Mouse (Mus musculus): Measurements from ENCODE around the gene Cxcl14. TPM values are rescaled to one million over a fixed set of nuclear protein-coding genes. Genes with fewer than 3 reads are reported as not detected.

Gene Cxcl14
- polyA plus RNA-seq, 1 experiment from 2014 or later: 23.8 TPM

DNA sequence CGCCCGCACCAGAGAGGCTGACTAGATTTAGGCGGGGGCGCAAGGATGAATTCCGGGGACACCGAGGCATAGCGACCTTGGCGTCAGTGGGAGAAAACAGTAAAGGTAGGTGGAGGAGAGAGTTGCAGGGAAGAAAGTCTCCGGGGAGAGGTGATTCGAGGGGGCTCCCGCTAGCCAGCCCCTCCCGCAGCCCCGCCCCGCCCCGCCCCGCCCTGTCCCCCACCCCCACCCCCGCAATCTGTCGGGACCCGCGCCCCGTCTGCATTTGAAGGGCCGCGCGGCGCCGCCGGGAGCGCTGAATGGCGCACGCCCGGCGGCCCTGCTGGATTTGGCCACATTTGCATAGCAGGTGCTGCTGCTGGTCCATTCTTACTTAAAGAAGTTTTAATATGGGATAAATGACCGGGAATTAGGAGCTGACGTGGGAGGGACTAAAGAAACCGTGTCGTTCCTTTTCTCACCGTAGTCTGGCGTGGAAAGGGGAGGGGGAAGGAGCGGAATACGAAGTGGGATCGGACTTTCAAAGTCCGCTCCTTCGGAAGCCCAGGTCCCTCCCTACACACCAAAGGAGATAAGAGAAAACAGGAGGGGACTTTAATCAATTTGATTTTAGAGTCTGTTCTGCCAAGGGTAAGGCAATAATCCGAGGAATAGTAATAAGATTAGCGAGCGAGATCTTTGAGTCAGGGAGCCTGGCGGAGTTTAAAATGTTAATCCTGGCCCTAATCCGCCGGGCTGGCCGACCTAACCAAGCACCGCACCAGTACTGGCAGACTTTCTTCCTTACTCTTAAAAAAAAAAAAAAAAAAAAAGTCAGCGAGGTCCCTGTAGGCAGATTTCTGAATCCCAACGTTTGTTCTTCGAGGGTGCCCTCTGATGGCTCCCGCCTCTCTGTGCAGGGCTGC lies 37.1 kb downstream of the Cxcl14 start:
- Histone ChIP-seq H3K9ac (no peak overlapping the region), H3K4me2 (peak overlapping the region; percentile 44), H3K27ac (no peak overlapping the region), H3K36me3 (no peaks in the 10 kb centered on the region), H3K9me3 (replicated peaks) (no peaks in the 10 kb centered on the region), H3K4me1 (peaks cover 17% of the 10 kb centered on the region), H3K4me3 (replicated peaks) (peak overlapping the region; percentile 18), H3K27me3 (peaks cover 100% of the 10 kb centered on the region)
- ATAC-seq (replicated peaks; ENCODE audit: low FRiP score): no peak
- WGBS: 1% methylated on average over 49 of the region's 55 CpGs

DNA sequence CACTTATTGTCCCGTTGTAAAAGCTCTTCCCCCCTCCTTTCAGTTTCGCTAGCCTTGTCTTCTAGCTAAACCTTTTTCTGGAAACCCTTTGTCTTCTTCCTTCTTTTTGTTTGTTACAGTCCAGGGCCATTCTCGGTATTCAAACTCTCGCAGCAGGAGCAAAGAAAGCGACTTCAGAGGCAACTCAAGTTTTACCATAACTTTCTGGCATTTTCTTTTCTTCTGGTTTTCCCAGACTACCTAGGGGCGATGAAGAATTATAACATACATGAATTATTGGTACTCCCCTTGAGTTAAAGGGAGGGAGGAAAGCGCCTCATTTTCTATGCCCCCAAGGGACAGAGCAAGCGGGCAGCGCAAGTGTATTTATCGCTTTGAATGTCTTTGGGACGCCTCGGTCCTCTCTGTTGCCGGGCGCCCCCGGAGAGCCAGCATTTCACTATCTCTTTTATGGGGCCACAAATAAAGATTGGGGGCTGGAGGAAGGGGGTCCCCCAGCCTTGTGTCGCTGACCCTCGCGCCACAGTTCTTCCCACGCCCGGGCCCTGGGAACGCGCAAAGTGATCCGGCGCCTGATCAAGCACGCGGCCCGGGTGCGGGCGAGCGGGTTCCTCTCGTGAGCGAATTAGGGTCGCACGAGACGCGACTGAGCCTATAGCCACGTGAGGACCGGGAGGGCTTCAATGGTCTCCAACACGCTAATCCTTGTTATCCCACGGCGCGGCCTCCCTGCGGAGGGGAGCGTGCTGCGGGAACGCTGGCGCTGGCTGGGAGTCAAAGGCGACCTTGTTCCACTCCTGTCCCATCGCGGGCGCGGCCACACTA lies 37.9 kb downstream of the Cxcl14 start:
- H3K9ac ChIP-seq: no peak overlapping the region
- H3K36me3 ChIP-seq: no peaks in the 10 kb centered on the region
- peak overlapping the region; percentile 18 for H3K4me3 ChIP-seq (replicated peaks)
- H3K9me3 ChIP-seq (replicated peaks): no peaks in the 10 kb centered on the region
- peaks cover 17% of the 10 kb centered on the region for H3K4me1 ChIP-seq
- no peak for ATAC-seq (replicated peaks; ENCODE audit: low FRiP score)
- H3K27ac ChIP-seq: no peak overlapping the region
- peak overlapping the region; percentile 44 for H3K4me2 ChIP-seq
- peaks cover 100% of the 10 kb centered on the region for H3K27me3 ChIP-seq
- WGBS: under 1% methylated on average over 52 of the region's 52 CpGs

DNA sequence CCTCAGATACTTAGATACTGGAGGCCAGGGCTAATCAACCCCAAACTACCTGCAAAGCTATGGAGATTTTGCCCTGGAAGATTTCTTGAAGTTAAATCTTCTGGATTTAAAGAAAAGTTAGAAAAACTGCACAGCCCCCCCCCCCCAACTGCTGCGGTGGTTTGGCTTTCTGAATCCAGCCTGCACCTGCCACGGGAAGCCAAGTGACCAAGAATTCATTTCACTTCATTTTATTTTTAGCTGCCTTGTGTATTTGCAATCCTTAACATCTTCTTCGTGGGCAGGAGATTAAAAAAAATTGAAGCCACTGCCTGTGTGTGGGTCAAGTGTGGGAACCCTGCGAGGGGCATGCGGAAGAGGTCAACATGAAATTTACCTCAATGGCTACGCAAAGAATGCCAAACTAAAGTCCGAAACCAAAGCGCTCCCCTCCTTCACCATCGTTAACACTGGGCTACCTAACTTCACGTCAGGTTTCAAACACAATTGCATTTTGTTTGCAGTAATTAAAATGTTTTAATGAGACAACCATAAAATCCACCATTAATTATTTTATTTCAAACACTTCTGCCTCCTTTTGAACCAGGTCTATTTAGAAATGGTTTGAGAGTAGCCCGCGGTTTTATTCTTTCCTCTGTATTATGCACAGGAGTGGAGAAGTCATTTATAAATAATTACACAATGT lies 38.7 kb downstream of the Cxcl14 start:
- Histone ChIP-seq H3K9ac (no peak overlapping the region), H3K36me3 (no peaks in the 10 kb centered on the region), H3K4me2 (no peak overlapping the region), H3K27ac (no peak overlapping the region), H3K4me3 (replicated peaks) (no peak overlapping the region), H3K4me1 (peaks cover 19% of the 10 kb centered on the region), H3K9me3 (replicated peaks) (no peaks in the 10 kb centered on the region), H3K27me3 (peaks cover 100% of the 10 kb centered on the region)
- 4% methylated on average over 12 of the region's 12 CpGs for WGBS
- ATAC-seq (replicated peaks; ENCODE audit: low FRiP score): no peak

DNA sequence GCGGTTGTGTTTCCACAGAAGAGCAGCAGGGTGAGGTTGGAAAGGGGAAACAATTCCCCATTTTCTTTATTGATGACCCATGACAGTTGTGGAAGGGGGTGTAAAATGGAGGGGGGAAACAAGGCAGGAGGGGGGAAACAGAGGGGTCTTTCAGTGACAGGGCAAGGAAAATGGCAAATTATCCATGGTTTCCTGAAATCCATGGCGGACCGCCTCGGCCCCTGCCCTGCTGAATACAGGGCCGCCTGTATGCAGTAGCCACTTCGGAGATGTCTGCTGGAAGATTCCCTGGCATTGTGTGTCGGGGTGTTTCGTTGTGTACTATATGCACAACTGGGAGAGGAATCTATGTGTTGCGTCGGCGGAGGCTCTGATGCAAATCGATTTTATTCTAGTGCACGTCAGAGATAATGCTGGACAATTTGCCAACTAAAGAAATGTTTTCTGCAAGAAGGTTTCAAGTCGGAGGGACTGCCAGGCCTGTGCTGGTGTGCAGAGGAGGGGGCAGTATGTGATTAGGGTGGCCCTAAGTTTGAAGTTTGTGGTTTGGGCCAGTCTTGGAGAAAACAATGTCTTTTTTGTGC lies 39.5 kb downstream of the Cxcl14 start:
- Histone ChIP-seq H3K4me2 (no peak overlapping the region), H3K36me3 (no peaks in the 10 kb centered on the region), H3K9me3 (replicated peaks) (no peaks in the 10 kb centered on the region), H3K4me1 (peaks cover 27% of the 10 kb centered on the region), H3K9ac (no peak overlapping the region), H3K27ac (no peak overlapping the region), H3K27me3 (peaks cover 100% of the 10 kb centered on the region), H3K4me3 (replicated peaks) (no peak overlapping the region)
- no peak for ATAC-seq (replicated peaks; ENCODE audit: low FRiP score)
- 5% methylated on average over 14 of the region's 14 CpGs for WGBS

DNA sequence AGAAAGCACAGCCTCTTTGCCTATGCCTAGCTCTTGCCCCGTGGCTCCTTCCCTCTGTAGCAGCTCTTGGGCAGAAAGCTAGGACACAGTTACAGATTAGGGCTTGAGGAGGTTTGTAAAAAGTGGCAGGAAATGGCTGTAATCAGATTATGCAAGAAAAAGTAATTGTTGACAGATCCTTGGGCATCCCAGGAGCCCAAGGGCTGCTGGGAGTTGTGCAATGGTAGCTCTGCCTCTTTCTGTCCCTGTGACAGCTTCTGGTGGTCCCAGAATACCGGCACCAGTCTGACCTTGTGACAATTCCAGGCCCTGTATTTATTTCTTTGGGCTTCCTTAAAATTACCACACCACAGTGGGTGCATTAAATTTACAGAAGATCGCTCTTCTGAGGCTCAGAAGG lies 43.0 kb downstream of the Cxcl14 start:
- H3K9ac ChIP-seq: no peak overlapping the region
- no peaks in the 10 kb centered on the region for H3K36me3 ChIP-seq
- H3K27ac ChIP-seq: no peak overlapping the region
- no peaks in the 10 kb centered on the region for H3K9me3 ChIP-seq (replicated peaks)
- no peak overlapping the region for H3K4me3 ChIP-seq (replicated peaks)
- H3K4me2 ChIP-seq: no peak overlapping the region
- peaks cover 100% of the 10 kb centered on the region for H3K27me3 ChIP-seq
- ATAC-seq (replicated peaks; ENCODE audit: low FRiP score): no peak
- 15% methylated on average over 3 of the region's 3 CpGs for WGBS
- H3K4me1 ChIP-seq: peaks cover 20% of the 10 kb centered on the region

DNA sequence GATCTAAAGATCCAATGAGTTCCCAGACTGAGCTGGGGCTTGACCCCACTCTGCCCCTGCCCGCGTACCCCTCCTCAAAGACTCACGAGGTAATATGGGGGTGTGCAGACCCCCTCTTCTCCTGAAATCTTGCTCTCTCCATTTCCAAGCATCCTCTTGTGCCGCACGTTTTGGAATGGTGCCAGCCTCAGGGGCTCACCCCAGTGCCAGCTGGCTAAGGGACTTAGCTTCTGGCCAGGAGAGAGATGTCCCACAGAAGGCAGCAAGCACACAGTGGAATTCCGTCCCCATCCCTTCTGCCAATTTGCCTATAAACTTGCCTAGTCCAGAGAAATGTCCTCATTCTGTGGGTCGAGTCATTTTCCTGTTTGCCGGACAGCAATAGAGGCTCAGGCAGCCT lies 43.6 kb downstream of the Cxcl14 start:
- no peak for ATAC-seq (replicated peaks; ENCODE audit: low FRiP score)
- H3K36me3 ChIP-seq: no peaks in the 10 kb centered on the region

DNA sequence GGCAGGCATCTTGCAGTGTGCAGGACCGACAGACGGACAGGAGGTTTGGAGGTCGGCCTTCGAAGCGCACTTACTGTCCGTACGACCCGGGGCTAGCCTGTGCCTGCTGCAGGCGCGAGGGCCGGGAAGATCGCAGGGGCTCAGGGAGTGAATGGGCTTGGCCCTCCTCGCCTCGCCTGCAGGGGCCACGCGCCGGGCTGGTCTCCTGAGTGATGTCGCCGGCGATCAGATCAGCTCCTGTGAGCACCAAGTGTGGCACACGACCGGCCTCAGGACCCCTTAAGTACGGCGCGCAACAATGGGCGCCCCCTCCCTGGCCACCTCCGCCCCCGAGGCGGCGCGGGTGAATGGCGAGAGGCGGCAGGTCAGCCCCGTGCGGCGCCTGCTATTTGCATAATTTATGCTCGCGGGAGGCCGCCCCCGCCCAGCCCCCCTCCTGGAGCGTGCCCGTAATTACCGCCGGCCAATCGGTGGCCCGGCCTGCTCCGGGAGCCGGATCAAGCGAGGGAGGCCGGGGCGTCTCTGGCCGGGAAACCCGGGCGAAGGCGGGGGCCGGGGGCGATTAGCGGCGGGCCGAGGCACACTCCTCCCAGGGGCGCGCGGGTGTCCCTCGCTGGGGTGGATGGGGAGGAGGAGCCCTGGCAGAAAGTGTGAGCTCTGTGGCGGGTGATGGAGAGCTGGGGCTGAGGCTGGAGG lies 44.3 kb downstream of the Cxcl14 start, which contains the start of gene Neurog1:
Neurog1 (minus strand) TSS at position 240 of the 696 bp plus-strand sequence.
- no peaks in the 10 kb centered on the region for H3K9me3 ChIP-seq (replicated peaks)
- H3K27me3 ChIP-seq: peaks cover 100% of the 10 kb centered on the region
- peak within 1 kb of the TSS; percentile 40 for H3K4me3 ChIP-seq (replicated peaks)
- under 1% methylated on average over 57 of the region's 65 CpGs for WGBS
- ATAC-seq (replicated peaks; ENCODE audit: low FRiP score): peak; percentile 59; the same call in 1 of the 2 replicates
- H3K9ac ChIP-seq: 0 out of 2 replicates have a peak within 1 kb of the TSS, but pooled peaks have one; percentile 7
- peaks cover 19% of the 10 kb centered on the region for H3K4me1 ChIP-seq
- peak within 1 kb of the TSS; percentile 63 for H3K4me2 ChIP-seq
- H3K36me3 ChIP-seq: no peaks in the 10 kb centered on the region
- H3K27ac ChIP-seq: no peak within 1 kb of the TSS

More for the DNA sequence above, 43.6 kb downstream of the Cxcl14 start:
- 0 out of 2 replicates have a peak overlapping the region, but pooled peaks have one; percentile 40 for H3K4me3 ChIP-seq (replicated peaks)
- no peak overlapping the region for H3K27ac ChIP-seq
- WGBS: 7% methylated on average over 8 of the region's 8 CpGs
- no peak overlapping the region; the same call in 1 of the 2 replicates for H3K4me2 ChIP-seq
- no peaks in the 10 kb centered on the region for H3K9me3 ChIP-seq (replicated peaks)
- peaks cover 19% of the 10 kb centered on the region for H3K4me1 ChIP-seq
- no peak overlapping the region for H3K9ac ChIP-seq
- H3K27me3 ChIP-seq: peaks cover 100% of the 10 kb centered on the region

DNA sequence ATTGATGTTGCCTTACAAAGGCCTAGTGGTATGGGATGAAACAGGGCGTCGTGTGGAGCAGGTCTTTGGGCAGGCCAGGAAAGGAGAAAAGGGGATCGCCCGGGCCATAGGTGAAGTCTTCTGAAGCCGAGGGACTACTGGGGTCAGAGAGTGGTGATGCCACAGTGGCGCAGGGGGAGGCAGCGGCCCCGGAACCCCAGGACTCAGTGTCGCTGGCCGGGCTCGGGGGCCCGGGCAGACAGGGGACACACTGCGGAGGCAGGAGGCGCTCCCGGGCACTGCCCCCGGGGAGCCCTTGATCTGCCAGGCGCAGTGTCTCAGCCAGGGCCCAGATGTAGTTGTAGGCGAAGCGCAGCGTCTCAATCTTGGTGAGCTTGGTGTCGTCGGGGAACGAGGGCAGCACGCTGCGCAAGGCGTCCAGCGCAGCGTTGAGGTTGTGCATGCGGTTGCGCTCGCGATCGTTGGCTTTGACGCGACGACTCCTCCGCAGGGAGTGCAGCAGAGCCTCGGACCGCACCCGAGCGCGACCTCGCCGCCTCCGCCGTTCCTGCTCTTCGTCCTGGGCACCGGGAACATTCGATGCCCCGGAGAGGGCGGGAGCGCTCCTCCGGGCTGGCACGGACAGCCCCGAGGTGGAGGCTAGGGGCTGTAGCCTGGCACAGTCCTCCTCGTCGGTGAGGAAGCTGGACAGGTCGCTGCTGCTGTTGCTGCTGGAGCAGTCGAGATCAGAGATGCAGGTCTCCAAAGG lies 45.0 kb downstream of the Cxcl14 start:
- no peak overlapping the region for H3K9ac ChIP-seq
- H3K4me1 ChIP-seq: peaks cover 19% of the 10 kb centered on the region
- peaks cover 100% of the 10 kb centered on the region for H3K27me3 ChIP-seq
- no peaks in the 10 kb centered on the region for H3K36me3 ChIP-seq
- no peaks in the 10 kb centered on the region for H3K9me3 ChIP-seq (replicated peaks)
- peak overlapping the region; percentile 63 for H3K4me2 ChIP-seq
- no peak for ATAC-seq (replicated peaks; ENCODE audit: low FRiP score)
- no peak overlapping the region for H3K27ac ChIP-seq
- peak overlapping the region; percentile 40 for H3K4me3 ChIP-seq (replicated peaks)
- WGBS: under 1% methylated on average over 59 of the region's 59 CpGs

DNA sequence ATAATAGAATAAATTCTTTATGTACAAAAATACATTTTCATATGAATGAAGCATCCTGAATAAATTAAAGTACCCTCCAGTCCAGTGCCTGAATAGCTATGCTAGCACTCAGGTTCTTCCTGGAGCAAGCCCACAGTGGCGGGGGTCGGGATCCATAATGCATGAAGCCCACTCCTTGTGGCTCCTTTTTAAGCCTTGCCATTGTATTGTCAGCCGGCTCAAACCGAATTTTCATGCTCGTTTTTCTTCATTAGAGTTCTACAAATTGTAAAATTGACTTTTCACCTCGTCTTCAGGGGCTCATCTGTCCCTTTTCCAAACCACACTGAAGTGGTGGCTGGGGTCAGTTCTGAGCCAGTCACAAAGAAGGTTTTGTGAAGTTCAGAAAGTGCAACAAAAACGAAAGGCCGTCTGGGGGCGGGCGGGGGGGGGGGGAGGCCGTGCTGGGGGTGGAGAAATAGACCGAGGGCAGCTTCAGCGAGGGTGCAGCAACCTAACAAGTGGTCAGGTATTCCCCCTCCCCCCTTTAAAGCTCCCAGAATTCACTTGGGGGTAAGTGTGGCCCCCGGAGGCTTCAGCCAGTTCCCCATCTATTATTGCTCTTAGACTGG lies 45.7 kb downstream of the Cxcl14 start:
- H3K4me2 ChIP-seq: no peak overlapping the region
- H3K4me3 ChIP-seq (replicated peaks): no peak overlapping the region
- no peaks in the 10 kb centered on the region for H3K36me3 ChIP-seq
- ATAC-seq (replicated peaks; ENCODE audit: low FRiP score): no peak
- 1% methylated on average over 13 of the region's 14 CpGs for WGBS
- no peak overlapping the region for H3K9ac ChIP-seq
- H3K4me1 ChIP-seq: peaks cover 19% of the 10 kb centered on the region
- H3K27me3 ChIP-seq: peaks cover 100% of the 10 kb centered on the region
- no peak overlapping the region for H3K27ac ChIP-seq
- no peaks in the 10 kb centered on the region for H3K9me3 ChIP-seq (replicated peaks)

DNA sequence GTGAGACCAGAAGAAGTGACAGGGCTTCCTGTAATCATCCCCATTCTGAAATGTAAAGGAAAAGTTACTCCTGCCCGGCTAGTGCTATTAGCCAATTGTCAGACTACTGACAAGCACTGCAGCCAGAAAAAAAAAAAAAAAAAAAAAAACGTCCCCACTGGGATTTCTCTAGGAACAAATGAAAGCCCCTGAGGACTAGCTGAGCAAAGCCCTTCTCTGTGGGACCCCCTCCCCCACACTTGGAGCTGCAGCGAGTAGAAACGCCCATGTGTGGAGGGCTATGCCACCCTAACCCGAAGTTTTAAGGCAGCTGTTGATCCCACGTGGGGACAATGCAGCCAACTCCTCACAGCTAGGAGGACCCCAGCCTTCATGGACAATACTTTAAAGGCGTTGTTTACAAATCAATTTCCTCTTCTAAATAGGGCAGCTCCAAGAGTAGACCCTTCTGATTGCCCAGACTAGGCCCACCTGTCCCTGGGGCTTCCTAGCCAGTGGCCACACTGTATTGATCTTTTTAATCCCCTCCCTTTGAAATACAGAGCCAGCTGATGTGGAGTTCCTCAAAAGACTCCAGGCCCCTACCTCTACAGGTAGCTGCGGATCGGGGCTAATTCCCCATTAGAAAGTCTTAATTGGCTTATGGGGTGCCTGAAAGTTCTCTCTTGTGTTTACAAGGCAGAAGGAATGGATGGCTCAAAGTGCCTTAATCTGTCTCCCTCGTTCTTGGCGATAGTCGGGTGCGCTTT lies 46.6 kb downstream of the Cxcl14 start:
- no peak overlapping the region for H3K4me2 ChIP-seq
- H3K27ac ChIP-seq: no peak overlapping the region
- H3K9ac ChIP-seq: no peak overlapping the region
- 2% methylated on average over 13 of the region's 13 CpGs for WGBS
- no peaks in the 10 kb centered on the region for H3K36me3 ChIP-seq
- peaks cover 19% of the 10 kb centered on the region for H3K4me1 ChIP-seq
- peaks cover 92% of the 10 kb centered on the region for H3K27me3 ChIP-seq
- no peak for ATAC-seq (replicated peaks; ENCODE audit: low FRiP score)
- H3K4me3 ChIP-seq (replicated peaks): no peak overlapping the region
- H3K9me3 ChIP-seq (replicated peaks): no peaks in the 10 kb centered on the region

All from kidney, embryonic 15.5 days (tissue).